Mouse (Mus musculus): ENCODE measurements around the gene Dedd2. TPM values are rescaled to one million over a fixed set of nuclear protein-coding genes. Genes with fewer than 3 reads are reported as not detected.

Gene Dedd2
- polyA plus RNA-seq, 1 experiment from 2014 or later: 14.9 TPM

GRCm38 (mm10) chr7:25190806-25191205, 29.6 kb downstream of the Dedd2 start:
- ATAC-seq (ENCODE audit: low read depth): no peak
- Histone ChIP-seq H3K4me2 (ENCODE audit: low read depth, low read length) (no peak overlapping the region), H3K9ac (replicated peaks; ENCODE audit: low read depth, low read length) (no peak overlapping the region), H3K27ac (ENCODE audit: low read depth, low read length) (no peak overlapping the region), H3K9me3 (ENCODE audit: control insufficient read depth, low read length) (no peaks in the 10 kb centered on the region), H3K36me3 (ENCODE audit: control insufficient read depth, insufficient read depth, low read length) (no peaks in the 10 kb centered on the region), H3K27me3 (ENCODE audit: control insufficient read depth, insufficient read depth, low read length) (no peaks in the 10 kb centered on the region), H3K4me1 (ENCODE audit: control insufficient read depth, insufficient read depth, low read length) (no peaks in the 10 kb centered on the region), H3K4me3 (ENCODE audit: low read depth, low read length) (no peak overlapping the region)
- 85% methylated on average over 11 of the region's 11 CpGs for WGBS

- Histone ChIP-seq H3K4me3 (ENCODE audit: low read depth, low read length) (no peak overlapping the region), H3K9me3 (ENCODE audit: control insufficient read depth, low read length) (no peaks in the 10 kb centered on the region), H3K4me1 (ENCODE audit: control insufficient read depth, insufficient read depth, low read length) (no peaks in the 10 kb centered on the region), H3K36me3 (ENCODE audit: control insufficient read depth, insufficient read depth, low read length) (no peaks in the 10 kb centered on the region), H3K27ac (ENCODE audit: low read depth, low read length) (no peak overlapping the region), H3K9ac (replicated peaks; ENCODE audit: low read depth, low read length) (no peak overlapping the region), H3K27me3 (ENCODE audit: control insufficient read depth, insufficient read depth, low read length) (no peaks in the 10 kb centered on the region), H3K4me2 (ENCODE audit: low read depth, low read length) (no peak overlapping the region)
- 23% methylated on average over 21 of the region's 21 CpGs for WGBS
- ATAC-seq (ENCODE audit: low read depth): peak; percentile 81
These were observed 32.5 kb downstream of the Dedd2 start for GRCm38 (mm10) chr7:25187662-25188650.

GRCm38 (mm10) chr7:25184091-25184490, 36.3 kb downstream of the Dedd2 start:
- Histone ChIP-seq H3K4me2 (ENCODE audit: low read depth, low read length) (no peak overlapping the region), H3K4me3 (ENCODE audit: low read depth, low read length) (no peak overlapping the region), H3K27ac (ENCODE audit: low read depth, low read length) (no peak overlapping the region), H3K9me3 (ENCODE audit: control insufficient read depth, low read length) (no peaks in the 10 kb centered on the region), H3K36me3 (ENCODE audit: control insufficient read depth, insufficient read depth, low read length) (no peaks in the 10 kb centered on the region), H3K4me1 (ENCODE audit: control insufficient read depth, insufficient read depth, low read length) (peaks cover 17% of the 10 kb centered on the region), H3K9ac (replicated peaks; ENCODE audit: low read depth, low read length) (no peak overlapping the region), H3K27me3 (ENCODE audit: control insufficient read depth, insufficient read depth, low read length) (no peaks in the 10 kb centered on the region)
- no peak for ATAC-seq (ENCODE audit: low read depth)
- WGBS: 77% methylated on average over 6 of the region's 6 CpGs

- Histone ChIP-seq H3K9ac (replicated peaks; ENCODE audit: low read depth, low read length) (peak overlapping the region; percentile 32; the same call in 1 of the 2 replicates), H3K27ac (ENCODE audit: low read depth, low read length) (no peak overlapping the region), H3K27me3 (ENCODE audit: control insufficient read depth, insufficient read depth, low read length) (no peaks in the 10 kb centered on the region), H3K4me2 (ENCODE audit: low read depth, low read length) (peak overlapping the region; percentile 38), H3K36me3 (ENCODE audit: control insufficient read depth, insufficient read depth, low read length) (no peaks in the 10 kb centered on the region), H3K4me3 (ENCODE audit: low read depth, low read length) (peak overlapping the region; percentile 9), H3K9me3 (ENCODE audit: control insufficient read depth, low read length) (no peaks in the 10 kb centered on the region), H3K4me1 (ENCODE audit: control insufficient read depth, insufficient read depth, low read length) (peaks cover 22% of the 10 kb centered on the region)
- no peak for ATAC-seq (ENCODE audit: low read depth)
- WGBS: 3% methylated on average over 21 of the region's 21 CpGs
These were observed 38.6 kb downstream of the Dedd2 start for GRCm38 (mm10) chr7:25181814-25182213.

- ATAC-seq (ENCODE audit: low read depth): no peak
- peak overlapping the region; percentile 32; the same call in 1 of the 2 replicates for H3K9ac ChIP-seq (replicated peaks; ENCODE audit: low read depth, low read length)
- peak overlapping the region; percentile 38 for H3K4me2 ChIP-seq (ENCODE audit: low read depth, low read length)
- H3K36me3 ChIP-seq (ENCODE audit: control insufficient read depth, insufficient read depth, low read length): no peaks in the 10 kb centered on the region
- H3K27ac ChIP-seq (ENCODE audit: low read depth, low read length): no peak overlapping the region
- peaks cover 26% of the 10 kb centered on the region for H3K4me1 ChIP-seq (ENCODE audit: control insufficient read depth, insufficient read depth, low read length)
- no peaks in the 10 kb centered on the region for H3K27me3 ChIP-seq (ENCODE audit: control insufficient read depth, insufficient read depth, low read length)
- WGBS: under 1% methylated on average over 15 of the region's 15 CpGs
- no peaks in the 10 kb centered on the region for H3K9me3 ChIP-seq (ENCODE audit: control insufficient read depth, low read length)
- H3K4me3 ChIP-seq (ENCODE audit: low read depth, low read length): no peak overlapping the region; the same call in 1 of the 2 replicates
These were observed 39.1 kb downstream of the Dedd2 start for GRCm38 (mm10) chr7:25181331-25181790.

- Histone ChIP-seq H3K9me3 (ENCODE audit: control insufficient read depth, low read length) (no peaks in the 10 kb centered on the region), H3K4me1 (ENCODE audit: control insufficient read depth, insufficient read depth, low read length) (peaks cover 27% of the 10 kb centered on the region)
- 4% methylated on average over 6 of the region's 6 CpGs for WGBS
These were observed 39.9 kb downstream of the Dedd2 start for GRCm38 (mm10) chr7:25180512-25180911.

GRCm38 (mm10) chr7:25179606-25180161, 40.7 kb downstream of the Dedd2 start, which contains the start of gene Pou2f2:
TSS of gene Pou2f2 (minus strand) at chr7:25179726.
- H3K27me3 ChIP-seq (ENCODE audit: control insufficient read depth, insufficient read depth, low read length): no peaks in the 10 kb centered on the region
- ATAC-seq (ENCODE audit: low read depth): peak; percentile 94
- peaks cover 27% of the 10 kb centered on the region for H3K4me1 ChIP-seq (ENCODE audit: control insufficient read depth, insufficient read depth, low read length)
- WGBS: under 1% methylated on average over 48 of the region's 56 CpGs
- peak within 1 kb of the TSS; percentile 96 for H3K9ac ChIP-seq (replicated peaks; ENCODE audit: low read depth, low read length)
- H3K9me3 ChIP-seq (ENCODE audit: control insufficient read depth, low read length): no peaks in the 10 kb centered on the region
- peak within 1 kb of the TSS; percentile 61 for H3K4me2 ChIP-seq (ENCODE audit: low read depth, low read length)
- peak within 1 kb of the TSS; percentile 68 for H3K4me3 ChIP-seq (ENCODE audit: low read depth, low read length)
- H3K36me3 ChIP-seq (ENCODE audit: control insufficient read depth, insufficient read depth, low read length): no peaks in the 10 kb centered on the region
- H3K27ac ChIP-seq (ENCODE audit: low read depth, low read length): peak within 1 kb of the TSS; percentile 99

More at GRCm38 (mm10) chr7:25180512-25180911, 39.9 kb downstream of the Dedd2 start:
- no peak for ATAC-seq (ENCODE audit: low read depth)
- H3K4me2 ChIP-seq (ENCODE audit: low read depth, low read length): peak overlapping the region; percentile 61
- peak overlapping the region; percentile 99 for H3K27ac ChIP-seq (ENCODE audit: low read depth, low read length)
- no peaks in the 10 kb centered on the region for H3K27me3 ChIP-seq (ENCODE audit: control insufficient read depth, insufficient read depth, low read length)
- no peaks in the 10 kb centered on the region for H3K36me3 ChIP-seq (ENCODE audit: control insufficient read depth, insufficient read depth, low read length)
- peak overlapping the region; percentile 68 for H3K4me3 ChIP-seq (ENCODE audit: low read depth, low read length)
- H3K9ac ChIP-seq (replicated peaks; ENCODE audit: low read depth, low read length): peak overlapping the region; percentile 96; the same call in 1 of the 2 replicates

- peak; percentile 73 for ATAC-seq (ENCODE audit: low read depth)
- peak overlapping the region; percentile 99 for H3K27ac ChIP-seq (ENCODE audit: low read depth, low read length)
- WGBS: under 1% methylated on average over 56 of the region's 56 CpGs
- peaks cover 31% of the 10 kb centered on the region for H3K4me1 ChIP-seq (ENCODE audit: control insufficient read depth, insufficient read depth, low read length)
- peak overlapping the region; percentile 68 for H3K4me3 ChIP-seq (ENCODE audit: low read depth, low read length)
- H3K4me2 ChIP-seq (ENCODE audit: low read depth, low read length): peak overlapping the region; percentile 61
- H3K36me3 ChIP-seq (ENCODE audit: control insufficient read depth, insufficient read depth, low read length): no peaks in the 10 kb centered on the region
- no peaks in the 10 kb centered on the region for H3K27me3 ChIP-seq (ENCODE audit: control insufficient read depth, insufficient read depth, low read length)
- peak overlapping the region; percentile 96 for H3K9ac ChIP-seq (replicated peaks; ENCODE audit: low read depth, low read length)
- H3K9me3 ChIP-seq (ENCODE audit: control insufficient read depth, low read length): no peaks in the 10 kb centered on the region
These were observed 41.4 kb downstream of the Dedd2 start for GRCm38 (mm10) chr7:25178787-25179605.
